Mouse (Mus musculus) 3134 (cell line): Measurements from ENCODE around the gene Otud3.

Experiments used
- DNase-seq: peaks from one replicate; pipeline ENCODE4 v3.0.0-alpha.2; 2011; ENCODE audit warnings: low spot score; ENCODE audit not compliant: insufficient read length; ENCODE audit errors: extremely low read depth

Gene Otud3

DNA sequence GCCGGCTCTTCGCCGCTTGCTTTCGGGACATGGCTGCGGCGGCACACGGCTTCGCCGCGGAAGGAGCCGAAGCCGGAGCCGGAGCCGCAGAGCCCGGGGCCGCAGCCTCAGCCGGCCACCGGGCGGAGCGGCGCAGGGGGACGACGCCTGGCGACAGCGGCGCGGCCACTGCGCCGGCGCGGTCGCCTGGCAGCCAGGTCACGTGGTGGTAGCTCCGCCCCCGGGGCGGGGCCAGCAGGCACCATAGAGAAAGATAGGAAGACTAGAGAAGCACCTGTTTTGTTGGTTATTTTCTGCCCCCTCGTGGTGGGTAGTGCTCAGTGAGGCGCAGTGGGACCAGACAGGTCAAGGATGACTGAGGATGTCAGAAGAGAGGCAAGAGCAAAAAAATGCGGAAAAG lies at the start of gene Otud3:
Gene Otud3, minus strand, starts transcription at position 149 of the 400 bp plus-strand sequence.
- DNase-seq, result peak; percentile 94

DNA sequence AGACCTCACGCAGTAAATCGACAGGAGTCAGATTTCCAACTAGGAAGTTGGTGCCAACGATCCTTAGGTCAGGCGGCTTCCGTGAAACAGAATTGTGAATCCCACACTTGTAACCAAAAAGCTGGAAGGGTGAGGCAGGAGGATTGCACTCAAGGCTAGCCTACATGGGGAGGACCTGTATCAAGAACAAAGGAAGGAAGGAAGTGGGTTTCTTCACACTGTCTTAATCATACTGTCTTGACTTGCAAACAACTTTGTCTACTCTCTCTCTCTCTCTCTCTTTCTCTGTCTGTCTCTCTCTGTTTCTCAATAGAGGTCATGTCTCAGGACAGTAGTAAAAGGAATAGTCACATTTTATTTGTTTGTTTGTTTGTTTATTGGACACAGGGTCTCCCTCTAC lies 49.0 kb upstream of the Otud3 start:
- DNase-seq, result no peak

DNA sequence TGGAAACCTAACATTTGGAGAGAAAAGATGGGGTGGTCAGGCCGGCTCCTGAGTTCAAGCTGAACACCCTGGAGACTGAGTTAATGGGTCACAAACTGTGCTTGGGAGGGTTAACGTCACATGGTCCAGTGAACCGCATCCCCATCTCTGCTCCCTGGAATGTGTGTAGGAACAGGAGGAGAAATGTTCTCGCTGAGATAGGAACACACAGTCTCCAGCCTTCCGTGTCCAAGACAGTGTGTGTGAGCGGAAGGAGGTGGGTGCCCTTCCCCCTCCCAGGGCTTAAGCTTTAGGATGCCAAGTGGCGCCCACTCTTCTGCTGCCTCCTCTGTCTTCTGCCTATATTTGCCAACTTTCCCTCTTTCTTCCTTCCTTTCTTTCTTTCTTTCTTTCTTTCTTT lies 46.2 kb upstream of the Otud3 start:
- DNase-seq, result no peak

DNA sequence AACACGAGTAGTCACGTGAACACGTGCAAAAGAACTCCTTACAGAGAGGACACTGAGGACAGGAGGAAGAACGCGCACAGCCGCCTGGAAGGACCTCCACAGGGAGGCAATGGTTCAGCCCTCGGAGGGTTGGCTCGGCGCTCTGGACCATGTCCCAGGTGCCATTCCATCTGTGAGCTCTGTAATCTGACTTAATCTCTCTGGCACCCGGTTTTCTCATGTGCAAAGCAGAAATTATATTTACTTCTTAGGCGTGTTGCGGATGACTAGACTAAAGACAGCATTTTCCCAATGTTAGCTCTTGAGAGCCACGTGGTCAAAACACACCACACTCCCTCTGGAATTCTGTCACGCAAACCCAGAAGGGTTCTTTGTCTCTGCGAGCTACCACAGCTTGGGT lies 45.4 kb upstream of the Otud3 start:
- DNase-seq, result no peak

- no peak for DNase-seq
These were observed 44.9 kb upstream of the Otud3 start for GRCm38 (mm10) chr4:138958612-138959011.

- no peak for DNase-seq
These were observed 34.5 kb upstream of the Otud3 start for GRCm38 (mm10) chr4:138948257-138948656.

DNA sequence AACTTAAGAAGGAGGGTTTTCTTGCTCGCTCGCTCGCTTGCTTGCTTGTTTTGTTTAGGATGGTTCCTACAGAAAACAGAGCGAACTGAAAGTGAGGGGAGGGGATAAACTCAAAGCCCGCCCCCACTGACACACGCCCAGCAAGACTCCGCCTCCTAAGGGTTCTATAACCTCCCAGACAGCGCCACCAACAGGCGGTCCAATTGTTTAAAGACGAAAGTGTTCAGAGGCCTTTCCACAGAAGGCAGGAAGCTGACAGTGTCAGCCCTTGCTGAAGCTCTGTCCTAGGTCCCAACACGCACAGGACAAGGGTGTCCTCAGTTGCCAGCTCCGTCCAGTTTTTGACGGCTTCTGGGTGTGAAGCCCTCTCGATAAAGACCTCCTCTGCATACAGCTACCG lies 30.0 kb upstream of the Otud3 start:
- peak; percentile 68 for DNase-seq

GRCm38 (mm10) chr4:138941966-138942365 lies 28.2 kb upstream of the Otud3 start:
- no peak for DNase-seq

DNA sequence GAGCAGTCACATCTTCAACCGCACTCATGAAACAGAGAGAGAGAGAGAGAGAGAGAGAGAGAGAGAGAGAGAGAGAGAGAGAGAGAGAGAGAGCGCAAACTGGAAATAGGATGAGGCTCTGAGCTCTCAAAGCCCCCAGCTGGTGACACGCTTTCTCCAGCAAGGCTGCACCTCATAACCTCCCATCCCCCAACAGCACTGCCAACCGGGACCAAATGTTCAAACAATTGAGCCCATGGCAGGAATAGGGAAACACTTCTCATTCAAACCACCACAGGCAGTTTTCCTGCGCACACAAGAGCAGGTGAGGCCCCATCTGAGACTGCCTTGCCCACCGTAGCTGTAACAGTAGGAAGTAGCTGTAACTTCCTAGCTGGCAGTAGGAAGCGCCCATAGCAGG lies 27.7 kb upstream of the Otud3 start:
- no peak for DNase-seq

- peak; percentile 31 for DNase-seq
These were observed 25.7 kb upstream of the Otud3 start for GRCm38 (mm10) chr4:138939481-138939880.

- no peak for DNase-seq
These were observed 24.9 kb upstream of the Otud3 start for GRCm38 (mm10) chr4:138938495-138939269.

DNA sequence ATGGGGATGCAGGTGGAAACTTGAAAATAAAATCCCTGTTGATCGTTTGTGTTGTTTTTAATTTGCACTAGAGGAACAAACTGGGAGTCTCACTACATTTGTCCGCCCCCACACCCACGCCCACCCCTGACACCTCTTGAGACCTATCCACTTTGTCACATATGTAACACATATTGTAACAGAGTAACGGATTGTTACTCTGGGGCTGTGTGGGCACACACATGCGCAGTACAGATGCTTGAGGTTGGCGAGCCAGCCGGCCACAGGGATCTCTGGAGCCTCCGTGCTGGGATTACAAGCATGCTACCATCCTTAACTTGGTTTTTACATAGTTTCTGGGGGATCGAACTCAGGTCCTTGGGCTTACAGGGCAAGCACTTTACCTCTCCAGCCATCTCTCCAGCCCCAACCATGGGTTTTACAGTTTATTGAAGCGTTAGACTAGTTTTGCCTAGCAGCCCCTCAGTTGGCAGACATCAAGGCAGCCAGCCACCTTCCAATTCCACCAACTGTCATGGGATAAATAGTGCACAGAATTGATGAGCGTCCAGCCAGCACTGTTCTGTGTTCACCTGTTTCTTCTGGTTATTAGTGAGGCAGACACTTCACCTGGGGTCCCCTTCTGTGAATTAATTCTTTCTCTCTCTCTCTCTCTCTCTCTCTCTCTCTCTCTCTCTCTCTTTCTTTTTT lies 20.9 kb upstream of the Otud3 start:
- DNase-seq, result no peak

- DNase-seq, result no peak
These were observed 20.1 kb upstream of the Otud3 start for GRCm38 (mm10) chr4:138933862-138934261.

GRCm38 (mm10) chr4:138925561-138925960 lies 11.8 kb upstream of the Otud3 start:
- DNase-seq, result no peak

DNA sequence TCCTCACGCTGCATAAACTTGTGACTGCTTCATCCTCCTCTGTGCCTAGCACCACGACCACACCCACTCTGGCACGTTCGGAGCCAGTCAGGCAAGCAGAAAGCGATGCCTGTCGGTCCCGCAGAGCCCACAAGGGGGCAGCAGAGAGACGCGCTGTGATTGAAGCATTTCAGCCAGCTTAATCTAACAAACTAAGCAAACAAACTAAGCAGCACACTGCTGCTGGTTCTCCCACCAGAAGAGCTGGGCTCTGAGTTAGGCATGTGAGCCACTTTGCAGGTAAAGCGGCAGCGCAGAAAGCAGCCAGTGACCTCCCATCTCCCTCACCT lies 8.3 kb upstream of the Otud3 start:
- DNase-seq, result peak; percentile 80

DNA sequence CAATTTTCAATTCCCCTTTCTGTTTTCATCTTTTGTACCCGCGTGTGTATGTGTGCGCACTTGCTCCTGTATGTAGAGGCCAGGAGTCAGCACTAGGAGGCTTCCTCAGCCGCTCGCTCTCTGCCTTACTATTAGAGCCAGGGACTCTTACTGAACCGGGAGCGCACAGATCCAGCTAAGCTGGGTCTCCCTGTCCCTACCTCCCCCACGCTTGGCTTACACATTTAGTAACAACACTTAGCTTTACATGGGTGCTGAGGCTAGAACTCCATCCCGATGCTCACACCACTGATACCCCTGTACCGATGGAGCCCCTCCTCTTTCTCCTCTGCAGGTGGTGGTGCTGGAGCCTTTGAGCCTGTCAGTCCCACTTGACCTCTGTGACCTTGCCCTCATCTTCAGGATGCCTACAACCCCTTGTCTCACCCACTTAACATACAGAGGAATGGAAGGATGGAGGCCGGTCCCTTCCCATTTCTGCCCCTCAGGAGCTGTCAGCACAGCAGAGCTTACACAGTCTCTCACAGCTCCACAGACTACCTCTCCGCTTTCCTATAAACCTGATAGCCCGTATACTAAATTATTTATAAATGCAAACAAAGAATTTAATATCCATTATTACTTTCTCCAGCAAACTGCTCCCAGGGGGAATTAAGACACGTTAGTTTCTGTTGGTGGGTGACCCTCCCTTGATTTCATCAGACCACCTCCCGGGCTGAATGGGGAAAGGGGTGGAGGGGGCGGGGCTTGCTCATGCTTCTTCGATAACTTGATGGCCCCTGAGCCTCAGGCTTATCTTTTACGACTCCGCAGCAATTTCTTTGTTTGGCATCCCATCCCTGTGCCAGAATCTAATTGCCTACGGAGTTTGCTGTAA lies 7.7 kb upstream of the Otud3 start:
- no peak for DNase-seq

- no peak for DNase-seq
These were observed 3.5 kb upstream of the Otud3 start for GRCm38 (mm10) chr4:138917282-138917681.

DNA sequence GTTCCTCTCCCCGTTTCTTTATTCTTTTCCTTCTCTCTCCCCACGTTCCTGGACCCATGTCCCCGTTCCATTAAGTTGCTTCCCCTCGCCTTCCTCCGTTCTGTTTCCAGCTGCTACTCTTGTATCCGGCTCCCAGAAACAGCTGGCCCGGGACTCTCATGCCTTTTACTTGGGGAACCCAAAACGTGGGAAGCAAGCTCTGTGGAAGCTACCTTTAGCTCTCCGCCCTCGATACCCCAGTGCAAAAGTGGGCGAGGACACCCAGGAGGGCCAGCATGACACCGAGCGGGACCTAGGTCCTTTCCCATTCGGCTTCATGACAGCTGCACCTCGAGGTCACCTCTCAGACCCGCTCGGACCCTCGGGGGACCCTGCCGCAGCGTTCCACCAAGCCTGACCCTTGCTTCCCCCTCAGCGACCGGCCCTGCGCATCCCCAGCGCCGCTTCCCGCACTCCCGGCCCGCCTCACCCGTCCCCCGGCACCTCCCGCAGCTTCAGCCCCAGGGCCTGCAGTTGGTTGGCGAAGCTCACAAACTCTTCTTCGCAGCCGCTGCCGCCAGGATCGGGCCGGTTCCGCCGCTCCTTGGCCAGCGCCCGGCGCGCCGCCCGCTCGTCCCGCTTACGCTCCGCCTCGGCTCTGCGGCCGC lies 481 bp downstream of the Otud3 start:
- DNase-seq, result no peak

- no peak for DNase-seq
These were observed 8.0 kb downstream of the Otud3 start for GRCm38 (mm10) chr4:138905624-138906337.

DNA sequence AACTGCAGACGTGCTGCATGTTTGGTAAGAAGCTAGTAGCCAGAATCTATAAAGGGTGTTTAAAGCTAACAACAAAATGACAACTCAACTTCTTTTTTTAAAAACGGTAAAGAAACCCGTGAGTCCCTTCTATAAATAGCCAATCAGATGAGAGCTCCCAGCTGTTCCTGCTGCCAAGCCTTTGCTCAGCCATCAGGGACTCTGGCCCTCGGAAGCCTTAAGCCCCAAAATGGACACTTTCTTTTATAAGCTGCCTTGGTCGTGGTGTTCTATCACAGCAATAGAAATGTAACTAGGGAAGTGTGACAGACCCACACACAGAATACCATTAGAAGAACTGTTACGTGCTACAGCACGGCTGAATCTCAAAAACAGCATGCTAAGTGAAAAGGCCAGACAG lies 14.4 kb downstream of the Otud3 start:
- DNase-seq, result no peak
